Mouse (Mus musculus) lung, postnatal 0 days (tissue): ENCODE measurements at regions not wholly inside any gene's neighbourhood (a gene's known extent, or its start where the extent isn't known, plus 50 kb on each side); places are given as distances from the start of the nearest gene placed in this dataset.

Experiments
- CTCF ChIP-seq: IDR thresholded peaks from 2 replicates; pipeline ENCODE4 v1.5.1; 2016; ENCODE audit warnings: antibody characterized with exemption, mild to moderate bottlenecking
- EP300 ChIP-seq: IDR thresholded peaks from 2 replicates; pipeline ENCODE4 v1.6.1; 2016; ENCODE audit warnings: antibody characterized with exemption, mild to moderate bottlenecking, control low read depth

DNA sequence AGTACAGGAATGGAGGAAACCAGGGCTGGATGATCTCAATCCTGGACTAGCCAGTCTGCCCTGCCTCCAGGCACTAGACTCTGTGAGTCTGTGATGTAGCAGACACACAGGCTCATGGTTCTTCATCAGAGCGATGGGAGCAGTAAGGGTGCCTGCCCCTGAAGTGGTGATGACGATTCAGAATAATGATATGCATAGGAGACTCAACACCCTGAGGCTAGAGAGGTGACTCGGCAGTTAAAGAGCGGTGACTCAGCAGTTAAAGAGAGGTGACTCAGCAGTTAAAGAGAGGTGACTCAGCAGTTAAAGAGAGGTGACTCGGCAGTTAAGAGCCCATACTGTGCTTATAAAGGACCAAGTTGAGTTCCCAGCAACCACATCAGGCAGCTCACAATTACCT, 53.9 kb upstream of the Eps8l3 start:
- TF ChIP-seq CTCF (no peak), EP300 (no peak)
